Mouse (Mus musculus) frontal cortex, adult (tissue): ENCODE results near the gene Dpp8.

Experiments used
- ATAC-seq: cut with Nextera tagmentation; 2 replicates; pipeline ENCODE4 v1.9.2; 2017; ENCODE audit warnings: mild to moderate bottlenecking, moderate library complexity, mixed read lengths; ENCODE audit not compliant: low TSS enrichment

The Dpp8 gene

DNA sequence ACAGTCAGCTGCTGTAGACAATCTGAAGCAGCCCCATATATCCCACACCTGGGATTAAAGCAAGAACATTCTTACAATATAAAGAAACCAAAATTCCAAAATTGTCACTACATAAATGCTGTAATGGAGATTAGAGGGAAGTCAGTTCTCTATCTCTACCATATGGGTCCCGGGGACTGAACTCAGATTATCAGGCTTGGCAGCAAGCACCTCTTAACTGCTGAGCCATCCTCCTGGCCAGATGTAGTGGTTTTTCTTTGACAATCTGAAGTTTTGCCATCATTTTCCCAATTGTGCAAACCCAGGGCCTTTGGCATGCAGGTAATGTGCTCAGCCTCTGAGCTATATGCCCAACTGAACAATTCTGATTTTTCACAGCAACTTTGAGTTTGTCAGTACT, 53.1 kb downstream of the Dpp8 start:
- no peak for ATAC-seq

DNA sequence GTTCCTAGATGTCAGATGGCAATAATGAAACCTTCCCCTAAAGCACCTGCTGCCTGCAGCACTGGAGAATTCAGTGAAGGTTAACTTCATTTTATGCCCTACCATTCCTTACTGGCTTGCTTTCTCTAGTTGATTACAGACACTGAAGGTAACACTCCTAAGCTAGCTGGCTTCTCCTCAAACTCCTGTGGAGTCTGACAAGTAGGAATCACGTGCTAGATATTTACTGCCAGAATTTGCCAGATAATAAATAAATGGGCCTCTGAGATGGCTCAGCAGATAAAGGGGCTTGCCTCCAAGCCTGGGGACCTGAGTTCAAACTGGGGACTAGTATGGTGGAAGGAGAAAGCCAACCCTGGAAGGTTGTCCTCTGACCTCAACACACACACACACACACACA, 54.6 kb downstream of the Dpp8 start:
- ATAC-seq: no peak

DNA sequence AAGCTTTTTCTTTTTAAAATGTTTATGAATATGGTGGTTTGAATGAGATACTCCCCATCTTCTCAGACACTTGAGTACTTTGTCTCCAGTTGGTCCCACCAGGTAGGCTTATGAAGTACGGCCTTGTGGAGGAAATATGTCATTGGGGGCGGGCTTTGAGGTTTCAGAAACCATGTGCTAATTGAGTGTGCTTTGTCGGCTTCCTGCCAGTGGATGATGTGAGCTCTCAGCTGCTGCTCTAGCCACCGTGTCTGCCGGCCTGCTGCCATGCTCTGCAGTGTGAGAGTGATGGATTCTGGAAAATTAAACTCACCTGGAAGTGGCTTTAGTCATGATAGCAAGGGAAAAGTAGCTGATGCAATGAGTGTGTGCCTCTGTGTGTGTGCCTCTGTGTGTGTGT, 55.3 kb downstream of the Dpp8 start:
- ATAC-seq: no peak

DNA sequence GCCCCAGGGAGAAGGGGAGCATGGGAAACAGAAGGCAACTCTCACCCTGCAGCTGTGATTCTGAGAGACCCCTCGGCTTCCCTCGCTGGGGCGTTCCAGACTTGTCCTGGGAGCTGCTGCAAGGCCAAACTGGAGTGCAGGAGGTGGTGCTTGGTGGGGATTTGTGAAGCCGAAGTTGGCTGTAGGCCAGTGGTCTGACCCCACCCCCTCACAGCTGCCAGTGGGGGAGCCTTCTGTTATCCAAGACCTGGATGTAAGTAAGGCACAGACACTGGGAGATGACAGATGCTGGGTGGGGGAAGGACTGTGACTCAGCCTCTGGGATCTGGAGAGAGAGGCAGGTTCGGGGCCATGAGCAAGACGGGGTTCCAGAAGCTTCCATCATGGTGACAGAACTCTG, 62.0 kb downstream of the Dpp8 start:
- no peak for ATAC-seq

DNA sequence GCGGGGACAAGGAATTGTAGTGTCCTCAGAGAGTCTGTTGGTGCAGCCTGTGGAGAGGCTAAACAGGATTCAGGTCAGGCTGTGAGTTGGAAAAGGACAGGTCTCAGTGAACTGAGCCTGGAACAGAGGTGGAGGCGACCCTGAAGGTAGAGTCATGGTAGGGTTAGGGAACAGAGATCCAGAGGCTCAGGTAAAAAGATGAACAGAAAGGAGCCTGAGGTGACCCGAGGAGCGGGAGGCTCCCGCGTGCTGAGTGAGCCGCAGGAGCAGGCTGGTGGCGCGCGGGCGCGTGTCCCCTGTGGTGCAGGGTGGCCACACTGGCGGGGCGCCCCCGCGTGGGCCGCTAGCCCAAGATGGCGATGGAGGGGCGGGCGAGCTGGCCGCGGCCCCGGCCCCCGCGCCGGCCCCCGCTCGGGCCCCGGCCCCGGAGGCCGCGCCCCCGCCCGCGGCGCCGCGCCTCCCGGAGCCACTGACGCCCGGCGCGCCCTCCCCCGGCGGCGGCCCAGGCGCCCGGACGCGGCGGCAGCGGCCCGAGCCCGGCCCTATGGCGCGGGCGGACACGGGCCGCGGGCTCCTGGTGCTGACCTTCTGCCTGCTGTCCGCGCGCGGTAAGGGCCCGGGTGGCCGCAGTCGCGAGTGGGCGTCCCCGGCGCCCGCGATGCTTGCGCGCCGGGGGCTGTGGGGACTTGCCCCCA, 68.9 kb downstream of the Dpp8 start, which contains the start of gene Igdcc4:
Gene Igdcc4 (plus strand): TSS at position 496 of the 695 bp plus-strand sequence.
- 0 out of 2 replicates have a peak, but pooled peaks have one; percentile 20 for ATAC-seq

DNA sequence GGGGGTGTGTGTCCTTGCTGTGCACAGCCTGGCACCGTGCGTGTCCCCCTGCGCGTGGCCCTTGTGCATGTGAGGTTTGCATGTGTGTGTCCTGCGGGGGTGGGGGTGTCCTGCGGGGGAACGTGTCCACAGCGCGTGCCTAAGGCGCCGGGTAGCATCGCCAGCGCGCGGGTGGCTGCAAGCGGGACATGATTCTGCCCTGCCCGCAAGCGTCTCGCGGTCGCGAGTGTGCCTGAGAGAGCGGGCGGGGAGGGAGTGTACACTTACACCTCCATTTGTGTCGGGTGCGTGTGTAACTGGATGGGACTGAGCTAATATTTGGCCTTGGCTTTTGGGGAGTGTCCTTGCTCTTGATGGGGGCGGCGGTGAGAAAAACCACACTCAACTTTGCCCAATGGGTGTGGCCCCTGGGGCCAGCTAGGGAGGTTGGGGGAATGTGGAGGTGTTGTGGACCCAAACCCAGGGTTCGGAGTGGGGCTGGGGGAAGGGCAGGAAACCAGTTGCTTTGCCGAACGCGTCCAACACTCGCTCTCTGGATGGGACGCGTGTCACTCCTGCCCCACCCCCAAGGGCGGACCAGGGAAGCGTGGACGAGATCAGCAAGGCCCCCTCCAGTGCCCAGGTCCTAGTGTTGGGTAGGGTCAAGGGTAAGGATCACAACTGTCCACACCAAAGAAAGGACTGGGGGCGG, 69.6 kb downstream of the Dpp8 start:
- ATAC-seq: peak; percentile 30

DNA sequence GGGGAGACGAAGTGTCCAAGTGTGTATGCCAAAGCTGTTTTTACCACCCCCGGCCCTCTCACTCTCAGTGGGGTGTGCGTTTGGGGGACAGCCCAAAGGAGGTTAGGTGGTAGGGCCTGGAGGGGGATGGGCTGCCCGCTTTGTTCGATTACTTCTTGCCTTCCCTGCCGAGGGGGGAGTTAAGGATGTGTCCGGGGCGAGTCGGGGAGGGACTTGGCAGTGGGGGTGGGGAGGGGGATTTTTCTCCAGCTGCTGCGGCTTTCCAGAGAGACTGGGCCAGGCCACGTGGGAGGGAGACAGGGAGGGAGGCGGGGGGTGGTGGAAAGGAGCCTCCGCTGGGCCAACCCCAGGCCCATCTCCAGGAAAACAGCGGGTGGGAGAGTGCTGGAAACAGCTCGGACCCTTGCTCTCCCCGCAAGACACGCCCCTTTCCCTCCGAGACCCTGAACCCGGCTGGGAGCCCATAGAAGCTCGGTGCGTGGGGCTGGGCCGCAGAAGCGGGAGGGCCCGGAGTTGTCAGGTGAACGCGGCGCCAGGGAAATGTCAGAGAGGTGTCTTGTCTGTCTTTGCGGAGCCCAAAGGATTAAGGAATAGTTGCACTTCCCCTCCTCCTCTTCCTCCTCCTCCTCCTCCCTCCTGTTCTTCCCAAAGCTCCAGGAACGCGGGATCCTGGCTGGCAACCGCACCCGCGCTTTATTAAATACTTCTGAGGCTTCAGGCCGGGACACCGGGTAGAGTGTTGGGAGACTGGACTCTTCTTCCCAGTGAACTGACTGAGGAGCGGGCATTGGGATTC, 70.4 kb downstream of the Dpp8 start:
- ATAC-seq: 0 out of 2 replicates have a peak, but pooled peaks have one; percentile 18

DNA sequence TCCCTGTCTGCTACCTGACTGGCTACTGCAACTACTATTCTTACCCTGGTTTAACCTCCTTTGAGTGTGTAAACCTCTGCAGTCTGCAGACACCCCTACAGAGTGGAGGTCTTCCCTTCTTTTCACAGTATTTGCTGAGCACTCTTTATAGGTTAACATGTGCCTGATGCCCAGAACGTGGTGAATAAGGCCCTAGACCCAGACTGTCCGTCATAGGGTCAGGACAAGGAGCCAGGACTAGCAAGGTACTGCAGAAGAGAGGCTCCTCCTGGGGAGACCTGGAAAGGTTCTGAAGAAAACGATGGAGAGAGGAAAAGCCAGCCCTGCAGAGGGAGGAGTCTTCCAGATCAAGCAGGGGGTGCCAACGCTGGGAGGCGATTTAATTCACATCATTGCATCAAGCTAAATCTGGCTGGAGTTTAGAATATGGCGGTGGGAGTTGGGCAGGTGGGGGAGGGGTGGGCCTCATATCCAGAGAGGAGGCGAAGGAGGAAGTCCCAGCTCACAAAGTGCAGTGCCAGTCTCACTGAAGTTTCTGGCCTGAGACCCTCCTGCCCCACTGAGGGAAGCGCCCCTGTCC, 71.0 kb downstream of the Dpp8 start:
- peak; percentile 21; the same call in 1 of the 2 replicates for ATAC-seq

DNA sequence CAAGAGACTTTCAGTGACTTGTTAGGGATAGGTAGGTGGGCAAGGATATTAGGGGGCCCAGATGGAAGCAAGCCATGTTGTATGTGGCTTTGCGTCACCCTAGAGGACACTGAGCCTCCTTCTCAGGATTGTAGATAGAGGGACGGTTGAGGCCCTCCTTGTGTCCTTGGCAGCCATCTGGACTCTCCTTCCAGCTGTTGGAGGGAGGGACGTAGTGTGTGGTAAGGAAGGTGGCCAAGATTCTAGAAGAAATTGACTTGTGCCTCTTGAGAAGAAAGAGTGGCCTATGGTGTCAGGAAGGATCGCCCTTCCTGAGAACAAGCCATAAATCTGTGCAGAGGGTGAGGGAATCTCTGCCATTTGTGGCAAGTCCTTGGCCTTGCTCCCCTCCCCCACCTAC, 74.6 kb downstream of the Dpp8 start:
- no peak for ATAC-seq

DNA sequence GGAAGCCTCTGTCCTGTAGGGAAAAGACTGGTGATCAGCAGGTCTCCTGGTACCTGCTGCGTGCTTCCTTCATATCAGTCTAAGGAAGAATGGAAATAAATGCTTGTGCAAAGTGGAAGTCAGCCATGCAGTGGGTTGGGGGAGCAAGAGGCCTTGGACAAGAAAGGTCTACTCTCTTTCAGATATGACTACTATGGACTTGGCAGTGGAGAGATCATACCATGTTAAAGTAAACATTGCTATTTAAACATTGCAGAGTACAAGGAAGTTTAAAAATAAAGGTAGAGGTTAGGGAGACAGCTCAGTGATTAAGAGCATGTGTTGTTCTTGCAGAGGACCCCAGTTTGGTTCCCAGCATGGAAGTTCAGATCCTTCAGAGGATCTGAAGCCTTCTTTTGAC, 75.7 kb downstream of the Dpp8 start:
- no peak for ATAC-seq

DNA sequence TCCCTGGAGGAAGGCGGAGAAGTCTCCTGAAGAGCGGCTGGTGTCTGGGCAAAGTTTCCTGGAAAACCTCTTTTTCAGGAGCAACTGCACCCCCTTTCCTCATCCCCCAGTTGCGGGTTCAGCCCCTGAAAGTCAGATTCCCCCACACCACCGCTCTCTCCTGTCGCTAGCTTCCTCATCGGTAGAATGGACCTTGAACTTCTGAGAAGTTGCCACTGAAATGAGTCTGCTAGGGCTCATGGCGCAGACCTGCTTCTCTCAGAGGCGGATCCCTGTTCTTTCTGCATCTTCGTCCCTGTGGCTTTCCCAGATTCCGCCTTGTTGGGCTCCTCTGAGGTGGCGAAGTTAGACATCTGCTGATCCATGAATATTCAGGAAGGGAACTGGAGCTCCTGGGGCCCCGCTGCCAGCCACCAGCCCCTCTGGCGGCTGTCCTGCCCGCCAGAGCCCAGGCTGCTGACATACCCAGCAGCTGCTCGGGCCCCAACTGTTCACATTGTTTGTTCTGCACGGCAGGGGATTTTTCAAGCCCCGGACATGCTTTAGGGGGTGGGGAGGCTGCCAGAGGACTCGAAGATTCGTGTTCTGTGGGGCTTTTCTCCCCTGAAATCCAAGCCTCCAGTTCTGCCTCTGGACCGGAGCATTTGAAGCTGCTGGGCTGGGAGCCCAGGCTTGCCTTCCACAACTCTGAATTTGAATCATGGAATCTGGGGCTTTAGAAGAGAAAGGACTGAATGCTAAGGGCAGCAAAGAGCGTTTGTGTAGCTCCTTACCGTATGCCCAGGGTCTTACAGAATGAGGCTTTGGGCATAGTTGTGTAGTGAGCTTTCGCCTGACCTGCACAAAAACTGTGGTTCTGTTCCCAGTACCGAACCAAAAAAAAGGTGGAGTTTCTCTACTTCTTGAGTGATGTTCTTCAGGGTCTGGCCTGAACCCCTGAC, 77.2 kb downstream of the Dpp8 start:
- ATAC-seq: peak; percentile 89

DNA sequence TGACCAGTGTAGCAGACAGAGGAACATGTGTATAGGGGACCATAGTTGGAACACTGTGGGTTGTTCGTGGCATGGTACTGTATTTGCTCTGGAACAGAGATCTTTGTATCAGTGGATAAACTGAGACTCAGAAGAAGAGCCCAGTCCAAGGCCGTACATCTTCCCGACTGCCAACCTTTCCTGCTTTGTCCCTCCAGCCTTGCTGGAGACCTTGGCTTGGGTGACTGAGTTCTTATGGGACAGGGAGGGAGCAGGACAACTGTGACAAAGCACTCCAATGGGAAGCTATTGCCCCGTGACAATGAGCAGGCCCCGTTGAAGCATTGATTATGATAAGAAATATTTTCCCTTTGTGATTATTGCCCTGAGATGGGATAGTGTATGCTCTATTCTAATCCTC, 79.5 kb downstream of the Dpp8 start:
- no peak for ATAC-seq

DNA sequence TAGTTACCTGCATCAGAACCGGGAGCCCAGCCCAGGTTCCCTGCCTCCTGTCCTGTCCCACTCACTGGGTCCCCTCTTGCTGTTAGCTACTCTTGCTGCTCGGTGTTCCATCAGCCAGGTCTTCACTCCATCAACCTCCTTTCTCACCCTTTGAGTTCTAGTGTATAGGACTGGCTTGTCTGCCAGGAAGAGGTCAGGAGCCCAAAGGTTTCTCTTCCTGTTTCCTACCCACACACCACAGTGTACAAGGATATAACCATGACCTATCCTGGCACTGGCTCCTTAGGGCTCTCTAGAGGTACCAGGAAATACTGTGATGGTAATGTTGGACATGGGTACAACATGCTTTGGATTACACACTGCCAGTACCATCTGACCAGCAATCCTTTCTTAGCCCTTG, 81.5 kb downstream of the Dpp8 start:
- ATAC-seq: no peak

DNA sequence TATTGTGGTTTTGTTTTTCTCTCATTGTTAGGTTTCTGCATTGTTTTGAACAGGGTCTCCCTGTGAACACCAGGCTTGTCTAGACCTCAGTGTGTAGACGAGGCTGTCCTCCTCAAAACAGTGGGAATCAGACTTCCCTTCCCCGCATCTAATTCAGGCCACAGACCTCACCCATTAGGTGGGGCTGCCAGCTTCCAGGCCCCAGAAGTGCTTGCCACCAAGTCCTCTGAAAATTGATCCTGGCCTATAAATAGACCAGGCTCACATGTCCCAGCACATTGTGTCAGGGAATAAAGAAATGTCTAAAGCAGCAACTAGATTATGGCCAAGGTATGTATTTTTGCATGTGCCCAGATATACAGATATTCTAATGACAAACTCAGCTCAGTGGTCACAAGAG, 83.7 kb downstream of the Dpp8 start:
- ATAC-seq: no peak

DNA sequence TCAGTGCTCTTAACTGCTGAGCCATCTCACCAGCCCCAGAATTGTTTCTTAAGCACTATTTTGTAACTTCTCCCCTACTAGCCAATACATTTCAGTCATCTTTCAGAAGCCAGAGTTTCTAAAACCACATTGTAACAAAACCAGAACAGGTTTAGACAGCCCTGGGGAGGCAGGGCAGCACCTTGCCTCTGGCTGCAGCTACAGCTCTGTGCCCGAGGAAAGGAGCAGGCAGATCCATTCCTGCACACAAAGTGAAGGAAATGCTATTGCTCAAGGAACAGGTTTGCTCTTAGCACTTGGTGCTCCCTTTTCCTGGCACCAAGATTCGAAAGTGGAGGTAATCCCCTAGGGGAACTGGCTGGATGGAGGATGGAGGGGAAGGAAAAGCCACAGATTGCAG, 85.3 kb downstream of the Dpp8 start:
- no peak for ATAC-seq

DNA sequence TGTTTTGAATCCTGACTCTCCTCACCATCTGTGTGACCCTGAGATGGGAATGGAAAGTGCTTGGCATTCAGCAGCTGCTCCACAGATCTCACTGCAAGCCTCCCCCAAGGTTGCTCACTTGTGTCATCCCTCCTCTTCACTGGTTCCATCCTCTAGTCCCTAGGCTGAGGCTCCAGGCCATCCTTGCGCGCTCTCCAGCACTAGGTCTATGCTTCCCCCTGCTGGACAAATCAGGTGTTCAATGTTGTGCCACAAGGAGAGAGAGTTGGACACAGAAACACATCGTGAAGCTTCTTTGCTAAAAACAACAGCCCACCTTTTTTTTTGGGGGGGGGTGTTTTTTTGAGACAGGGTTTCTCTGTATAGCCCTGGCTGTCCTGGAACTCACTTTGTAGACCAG, 88.7 kb downstream of the Dpp8 start:
- ATAC-seq: peak; percentile 70

DNA sequence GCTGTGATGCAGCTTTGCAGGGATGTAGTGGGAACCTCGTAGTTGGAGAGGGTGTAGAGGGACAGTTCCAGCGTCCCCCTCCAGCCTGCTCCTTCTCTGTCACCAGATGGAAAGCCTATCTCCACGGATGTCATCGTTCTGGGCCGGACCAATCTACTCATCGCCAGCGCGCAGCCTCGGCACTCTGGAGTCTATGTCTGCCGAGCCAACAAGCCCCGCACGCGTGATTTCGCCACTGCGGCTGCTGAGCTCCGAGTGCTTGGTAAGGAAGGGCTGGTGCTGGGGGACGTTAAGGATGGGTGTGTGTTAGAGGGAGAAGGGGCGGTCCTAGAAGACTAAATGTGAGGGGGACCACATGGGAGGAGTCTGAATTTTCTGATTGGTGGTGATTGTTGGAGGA, 90.3 kb downstream of the Dpp8 start:
- ATAC-seq: peak; percentile 85

DNA sequence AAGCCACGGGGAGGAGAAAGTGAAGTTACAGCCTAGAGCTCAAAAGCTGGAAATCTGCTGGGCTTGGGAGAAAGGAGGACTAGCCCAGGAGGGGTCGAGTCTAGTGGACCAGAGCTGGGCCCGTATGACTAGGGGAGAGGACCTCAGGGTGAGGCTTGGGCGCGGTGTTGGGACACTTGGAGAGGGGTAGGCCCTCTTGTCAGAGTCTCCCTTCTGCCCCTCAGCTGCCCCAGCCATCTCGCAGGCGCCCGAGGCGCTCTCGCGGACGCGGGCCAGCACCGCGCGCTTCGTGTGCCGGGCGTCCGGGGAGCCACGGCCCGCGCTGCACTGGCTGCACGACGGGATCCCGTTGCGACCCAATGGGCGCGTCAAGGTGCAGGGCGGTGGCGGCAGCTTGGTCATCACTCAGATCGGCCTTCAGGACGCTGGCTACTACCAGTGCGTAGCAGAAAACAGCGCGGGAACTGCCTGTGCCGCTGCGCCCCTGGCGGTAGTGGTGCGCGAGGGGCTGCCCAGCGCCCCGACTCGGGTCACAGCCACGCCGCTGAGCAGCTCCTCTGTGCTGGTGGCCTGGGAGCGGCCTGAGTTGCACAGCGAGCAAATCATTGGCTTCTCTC, 91.4 kb downstream of the Dpp8 start:
- ATAC-seq: no peak

DNA sequence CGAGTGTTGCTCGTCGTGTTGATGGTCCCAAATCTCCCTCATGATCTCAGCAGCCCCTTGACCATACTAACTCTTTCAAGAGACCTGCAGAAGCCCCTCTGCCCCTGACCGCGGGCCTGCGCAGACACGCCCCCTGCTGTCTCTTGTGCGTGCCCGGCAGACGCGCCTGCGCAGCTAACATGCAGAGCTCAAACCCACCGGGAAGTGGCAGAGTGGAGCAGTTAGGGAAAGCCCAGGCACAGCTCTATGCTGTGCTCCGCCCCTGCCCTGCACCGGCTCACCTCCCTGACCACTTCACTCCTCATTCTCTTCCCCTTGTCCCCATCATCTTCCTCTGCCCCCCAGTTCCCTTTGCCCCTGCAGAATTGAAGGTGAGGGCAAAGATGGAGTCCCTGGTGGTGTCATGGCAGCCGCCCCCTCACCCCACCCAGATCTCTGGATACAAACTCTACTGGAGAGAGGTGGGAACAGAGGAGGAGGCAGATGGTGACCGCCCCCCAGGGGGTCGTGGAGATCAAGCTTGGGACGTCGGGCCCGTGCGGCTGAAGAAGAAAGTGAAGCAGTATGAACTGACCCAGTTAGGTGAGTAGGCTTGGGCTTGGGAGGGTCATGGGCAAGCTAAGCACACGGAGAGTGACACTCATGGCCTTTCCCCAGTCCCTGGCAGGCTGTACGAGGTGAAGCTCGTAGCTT, 96.1 kb downstream of the Dpp8 start:
- ATAC-seq: no peak

DNA sequence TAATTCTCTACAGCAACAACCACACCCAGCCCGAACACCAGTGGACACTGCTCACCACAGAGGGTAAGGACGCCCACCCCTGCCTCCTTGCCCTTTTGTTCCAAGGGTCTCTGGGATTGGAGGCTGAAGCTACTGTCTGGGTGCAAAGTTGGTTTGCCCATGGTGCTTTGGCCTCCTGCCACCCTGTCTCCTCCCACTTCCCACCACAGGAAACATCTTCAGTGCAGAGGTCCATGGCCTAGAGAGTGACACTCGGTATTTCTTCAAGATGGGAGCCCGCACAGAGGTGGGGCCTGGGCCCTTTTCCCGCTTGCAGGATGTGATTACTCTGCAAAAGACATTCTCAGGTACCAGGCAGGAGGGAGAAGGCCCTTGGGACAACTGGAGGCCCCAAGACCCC, 99.5 kb downstream of the Dpp8 start:
- ATAC-seq: no peak
